9 mouse cellular contexts compared by ENCODE assay signal in genomic region chr16:23100613-23101012, GRCm38 (mm10). TPM values are rescaled to one million over a fixed set of nuclear protein-coding genes. Genes with fewer than 3 reads are reported as not detected.
A peak's percentile ranks its signal among the peaks of the same experiment; 100 is the strongest.
DNase-seq lines count a peak whose midpoint lies in the region; ATAC-seq lines count a peak whose summit lies in the region.
"Had no signal": no experiment of that assay in that cellular context is flagged by ENCODE, and none has a peak within 500 bp of the region (broad histone marks: within the 10 kb centered on the region; RNA-seq: fewer than 3 reads in every experiment).

No protein-coding gene starts in this region.

- no peaks in the 10 kb centered on the region for H3K27me3 ChIP-seq in lung, embryonic 15.5 days
- no peaks in the 10 kb centered on the region for H3K27me3 ChIP-seq in heart, embryonic 13.5 days (replicated peaks)
- 0 out of 2 replicates have a peak, but pooled peaks cover 7% of the 10 kb centered on the region for H3K27me3 ChIP-seq in limb, embryonic 15.5 days
- H3K27me3 ChIP-seq in neural tube, embryonic 14.5 days (ENCODE audit: control insufficient read depth, insufficient read depth, low read length): no peaks in the 10 kb centered on the region

- peak; percentile 58; the same call in 1 of the 2 replicates for ATAC-seq in lung, embryonic 15.5 days (ENCODE audit: borderline replicate concordance, extremely low read depth, low FRiP score, low TSS enrichment)
- no peak for ATAC-seq in heart, embryonic 13.5 days (ENCODE audit: extremely low read depth, insufficient number of reproducible peaks, low FRiP score, low TSS enrichment)
- no peak for ATAC-seq in limb, embryonic 15.5 days (ENCODE audit: insufficient number of reproducible peaks, low FRiP score, low TSS enrichment, low read depth)
- ATAC-seq in neural tube, embryonic 14.5 days (ENCODE audit: low read depth): no peak

- no peaks in the 10 kb centered on the region for H3K36me3 ChIP-seq in lung, embryonic 15.5 days
- H3K36me3 ChIP-seq in heart, embryonic 13.5 days: no peaks in the 10 kb centered on the region
- no peaks in the 10 kb centered on the region for H3K36me3 ChIP-seq in limb, embryonic 15.5 days
- no peaks in the 10 kb centered on the region for H3K36me3 ChIP-seq in neural tube, embryonic 14.5 days (ENCODE audit: control insufficient read depth, insufficient read depth, low read length)

- peak overlapping the region; percentile 35; the same call in 1 of the 2 replicates for H3K4me3 ChIP-seq in lung, embryonic 15.5 days
- peak overlapping the region; percentile 51 for H3K4me3 ChIP-seq in heart, embryonic 13.5 days
- peak overlapping the region; percentile 34 for H3K4me3 ChIP-seq in limb, embryonic 15.5 days
- no peak overlapping the region for H3K4me3 ChIP-seq in neural tube, embryonic 14.5 days (ENCODE audit: low read depth, low read length)

- H3K4me2 ChIP-seq in lung, embryonic 15.5 days: peak overlapping the region; percentile 64
- peak overlapping the region; percentile 73 for H3K4me2 ChIP-seq in heart, embryonic 13.5 days
- peak overlapping the region; percentile 51 for H3K4me2 ChIP-seq in limb, embryonic 15.5 days
- H3K4me2 ChIP-seq in neural tube, embryonic 14.5 days (ENCODE audit: low read depth, low read length): peak overlapping the region; percentile 50

- peak overlapping the region; percentile 18; the same call in 1 of the 2 replicates for H3K9ac ChIP-seq in lung, embryonic 15.5 days
- peak overlapping the region; percentile 77 for H3K9ac ChIP-seq in heart, embryonic 13.5 days
- H3K9ac ChIP-seq in limb, embryonic 15.5 days: 0 out of 2 replicates have a peak overlapping the region, but pooled peaks have one; percentile 11
- H3K9ac ChIP-seq in neural tube, embryonic 14.5 days (replicated peaks; ENCODE audit: low read depth, low read length): no peak overlapping the region

- H3K9me3 ChIP-seq in lung, embryonic 15.5 days: no peaks in the 10 kb centered on the region
- H3K9me3 ChIP-seq in heart, embryonic 13.5 days: no peaks in the 10 kb centered on the region
- H3K9me3 ChIP-seq in limb, embryonic 15.5 days: no peaks in the 10 kb centered on the region
- no peaks in the 10 kb centered on the region for H3K9me3 ChIP-seq in neural tube, embryonic 14.5 days (ENCODE audit: control insufficient read depth, low read length)

- H3K4me1 ChIP-seq in lung, embryonic 15.5 days: peaks cover 16% of the 10 kb centered on the region
- peaks cover 25% of the 10 kb centered on the region for H3K4me1 ChIP-seq in heart, embryonic 13.5 days
- peaks cover 17% of the 10 kb centered on the region; the same call in 1 of the 2 replicates for H3K4me1 ChIP-seq in limb, embryonic 15.5 days
- H3K4me1 ChIP-seq in neural tube, embryonic 14.5 days (ENCODE audit: control insufficient read depth, insufficient read depth, low read length): no peaks in the 10 kb centered on the region

- no peak overlapping the region for H3K27ac ChIP-seq in lung, embryonic 15.5 days
- H3K27ac ChIP-seq in heart, embryonic 13.5 days (replicated peaks): peak overlapping the region; percentile 73
- H3K27ac ChIP-seq in limb, embryonic 15.5 days: no peak overlapping the region
- H3K27ac ChIP-seq in neural tube, embryonic 14.5 days (ENCODE audit: low read depth, low read length): no peak overlapping the region
- H3K27ac ChIP-seq: macrophage had no signal

- WGBS in lung, embryonic 15.5 days: 18% methylated on average over 10 of the region's 10 CpGs
- 8% methylated on average over 10 of the region's 10 CpGs for whole genome bisulfite sequencing in heart, embryonic 13.5 days
- WGBS in limb, embryonic 15.5 days: 18% methylated on average over 10 of the region's 10 CpGs
- 17% methylated on average over 10 of the region's 10 CpGs for WGBS in neural tube, embryonic 14.5 days

- no peak for DNase-seq in lung, postnatal 10 days
- DNase-seq in cerebellum, adult 9-11 months: no peak
- DNase-seq in thymus, postnatal 14 days: no peak
- no peak for DNase-seq in c-Kit-positive CD71-positive TER-119-positive erythroid progenitor cells, embryonic 14.5 days (ENCODE audit: low spot score)

RNA-seq across cellular contexts. Expression of gene Eif4a2, which starts 6.6 kb away (rescaled TPM):
- polyA plus RNA-seq in lung, embryonic 15.5 days (2015; fragmentation: Nextera tagmentation; extraction: Ambion mirVana): 202 and 203 TPM in 2 replicates
- 147 and 163 TPM in 2 replicates for polyA plus RNA-seq in heart, embryonic 13.5 days (2015; fragmentation: Nextera tagmentation; extraction: Ambion mirVana)
- polyA plus RNA-seq in limb, embryonic 15.5 days (2015; fragmentation: Nextera tagmentation; extraction: Ambion mirVana): 259 and 273 TPM in 2 replicates
- 395 and 401 TPM in 2 replicates for polyA plus RNA-seq in neural tube, embryonic 14.5 days (2014; fragmentation: Nextera tagmentation; extraction: Ambion mirVana)

RNA-seq across cellular contexts. Expression of gene Rfc4, which starts 26.9 kb away (rescaled TPM):
- polyA plus RNA-seq in lung, embryonic 15.5 days (2015; fragmentation: Nextera tagmentation; extraction: Ambion mirVana): 135 and 138 TPM in 2 replicates
- polyA plus RNA-seq in heart, embryonic 13.5 days (2015; fragmentation: Nextera tagmentation; extraction: Ambion mirVana): 93.0 and 96.8 TPM in 2 replicates
- polyA plus RNA-seq in limb, embryonic 15.5 days (2015; fragmentation: Nextera tagmentation; extraction: Ambion mirVana): 75.9 and 87.0 TPM in 2 replicates
- polyA plus RNA-seq in neural tube, embryonic 14.5 days (2014; fragmentation: Nextera tagmentation; extraction: Ambion mirVana): 35.7 and 36.8 TPM in 2 replicates

RNA-seq across cellular contexts. Expression of gene Kng1, which starts 42.9 kb away (rescaled TPM):
- 0.59 and 4.1 TPM in 2 replicates for polyA plus RNA-seq in lung, embryonic 15.5 days (2015; fragmentation: Nextera tagmentation; extraction: Ambion mirVana)
- polyA plus RNA-seq in heart, embryonic 13.5 days (2015; fragmentation: Nextera tagmentation; extraction: Ambion mirVana): 0.94 and 8.3 TPM in 2 replicates
- polyA plus RNA-seq in limb, embryonic 15.5 days (2015; fragmentation: Nextera tagmentation; extraction: Ambion mirVana): 0.43 and 1.9 TPM in 2 replicates
- polyA plus RNA-seq in neural tube, embryonic 14.5 days (2014; fragmentation: Nextera tagmentation; extraction: Ambion mirVana): 0.33 and 0.57 TPM in 2 replicates
- polyA plus RNA-seq: macrophage had no signal

RNA-seq across cellular contexts. Expression of gene Adipoq, which starts 45.7 kb away (rescaled TPM):
- polyA plus RNA-seq in lung, embryonic 15.5 days (2015; fragmentation: Nextera tagmentation; extraction: Ambion mirVana): 0.19 TPM in 1 of 2 replicates, not detected in the other
- polyA plus RNA-seq in heart, embryonic 13.5 days (2015; fragmentation: Nextera tagmentation; extraction: Ambion mirVana): 0.15 TPM in 1 of 2 replicates, not detected in the other
- polyA plus RNA-seq in limb, embryonic 15.5 days (2015; fragmentation: Nextera tagmentation; extraction: Ambion mirVana): 2.5 TPM in 1 of 2 replicates, not detected in the other
- not detected in 2 replicates for polyA plus RNA-seq in neural tube, embryonic 14.5 days (2014; fragmentation: Nextera tagmentation; extraction: Ambion mirVana)
- polyA plus RNA-seq: macrophage had no signal
